Mouse (Mus musculus) forebrain, embryonic 13.5 days (tissue): ENCODE data around the gene 2210011C24Rik. TPM values are rescaled to one million over a fixed set of nuclear protein-coding genes. Genes with fewer than 3 reads are reported as not detected.
"Not testable (repeated sequence)": the region's sequence is repeated elsewhere in the genome, so short reads cannot be mapped to it uniquely, and the experiment has no call there.

Experiments
- ATAC-seq: fragments of 200-750 bp; cut with Nextera tagmentation; 2 replicates; pipeline ENCODE4 v1.8.0; 2017
- H3K27ac ChIP-seq: fragments of 300-500 bp; sonication (generic); 2 replicates; pipeline ENCODE4 v1.5.1; 2015; ENCODE audit warnings: inconsistent platforms, mild to moderate bottlenecking, moderate library complexity
- H3K27me3 ChIP-seq: fragments of 300-500 bp; sonication (generic); 2 replicates; pipeline ENCODE4 v1.6.1; 2015; ENCODE audit warnings: mild to moderate bottlenecking, inconsistent platforms
- H3K36me3 ChIP-seq: fragments of 300-500 bp; sonication (generic); 2 replicates; pipeline ENCODE4 v1.6.1; 2015; ENCODE audit warnings: mild to moderate bottlenecking, inconsistent platforms; ENCODE audit not compliant: poor library complexity, severe bottlenecking
- H3K4me1 ChIP-seq: fragments of 300-500 bp; sonication (generic); 2 replicates; pipeline ENCODE4 v1.6.1; 2015; ENCODE audit warnings: inconsistent platforms
- H3K4me2 ChIP-seq: fragments of 300-500 bp; sonication (generic); 2 replicates; pipeline ENCODE4 v1.6.1; 2015; ENCODE audit warnings: inconsistent platforms, mild to moderate bottlenecking, moderate library complexity
- H3K4me3 ChIP-seq: fragments of 300-500 bp; sonication (generic); 2 replicates; pipeline ENCODE4 v1.5.1; 2015; ENCODE audit warnings: mild to moderate bottlenecking, inconsistent platforms
- H3K9ac ChIP-seq: fragments of 300-500 bp; sonication (generic); 2 replicates; pipeline ENCODE4 v1.6.1; 2015; ENCODE audit warnings: mild to moderate bottlenecking, inconsistent platforms
- H3K9me3 ChIP-seq: fragments of 300-500 bp; sonication (generic); replicated peaks from 2 replicates; pipeline ENCODE4 v1.6.1; 2016; ENCODE audit warnings: inconsistent platforms
- WGBS: fragments of 180-500 bp; shearing (Covaris S2); methylation state at CpG from one replicate; pipeline ENCODE4 v1.1.7; 2015; 5-methylcytosine and 5-hydroxymethylcytosine counted together
- polyA plus RNA-seq: library from polyadenylated mRNA; unstranded; fragments of >200 nt; fragmentation: Nextera tagmentation; extraction: Ambion mirVana; gene quantifications from 2 replicates; pipeline ENCODE4 v1.2.1, GENCODE M21; 2015

Gene 2210011C24Rik
- polyA plus RNA-seq, 1 experiment from 2014 or later: not detected

- Histone ChIP-seq H3K4me3 (no peak overlapping the region), H3K4me1 (no peaks in the 10 kb centered on the region), H3K9me3 (no peaks in the 10 kb centered on the region), H3K27ac (no peak overlapping the region), H3K9ac (no peak overlapping the region), H3K4me2 (no peak overlapping the region), H3K36me3 (peaks cover 90% of the 10 kb centered on the region), H3K27me3 (no peaks in the 10 kb centered on the region)
- WGBS: 92% methylated on average over 7 of the region's 7 CpGs
- no peak for ATAC-seq
These were observed 22.7 kb downstream of the 2210011C24Rik start for GRCm38 (mm10) chr8:83989243-83989642.

GRCm38 (mm10) chr8:83983222-83983621, 28.7 kb downstream of the 2210011C24Rik start:
- H3K4me1 ChIP-seq, H3K27ac ChIP-seq, H3K4me2 ChIP-seq, H3K9me3 ChIP-seq, ATAC-seq, H3K27me3 ChIP-seq, H3K4me3 ChIP-seq, H3K9ac ChIP-seq: not testable (repeated sequence)
- peaks cover 80% of the 10 kb centered on the region for H3K36me3 ChIP-seq
- WGBS: 93% methylated on average over 2 of the region's 2 CpGs

GRCm38 (mm10) chr8:83982449-83982848, 29.5 kb downstream of the 2210011C24Rik start:
- H3K27ac ChIP-seq: no peak overlapping the region
- H3K36me3 ChIP-seq: peaks cover 72% of the 10 kb centered on the region
- H3K4me1 ChIP-seq: peaks cover 12% of the 10 kb centered on the region
- WGBS: 87% methylated on average over 4 of the region's 4 CpGs
- no peaks in the 10 kb centered on the region for H3K27me3 ChIP-seq
- H3K4me3 ChIP-seq: no peak overlapping the region
- no peak for ATAC-seq
- H3K9me3 ChIP-seq: no peaks in the 10 kb centered on the region; the same call in 1 of the 2 replicates
- H3K9ac ChIP-seq: no peak overlapping the region
- no peak overlapping the region for H3K4me2 ChIP-seq

- peaks cover 21% of the 10 kb centered on the region for H3K4me1 ChIP-seq
- H3K9ac ChIP-seq: no peak overlapping the region
- peaks cover 63% of the 10 kb centered on the region for H3K36me3 ChIP-seq
- no peak overlapping the region for H3K4me2 ChIP-seq
- no peaks in the 10 kb centered on the region; the same call in 1 of the 2 replicates for H3K9me3 ChIP-seq
- no peak overlapping the region for H3K4me3 ChIP-seq
- no peaks in the 10 kb centered on the region for H3K27me3 ChIP-seq
- WGBS: 95% methylated on average over 7 of the region's 7 CpGs
- no peak for ATAC-seq
- no peak overlapping the region for H3K27ac ChIP-seq
These were observed 30.4 kb downstream of the 2210011C24Rik start for GRCm38 (mm10) chr8:83981533-83981932.

- H3K27me3 ChIP-seq: no peaks in the 10 kb centered on the region
- H3K36me3 ChIP-seq: peaks cover 56% of the 10 kb centered on the region
- H3K9me3 ChIP-seq: no peaks in the 10 kb centered on the region; the same call in 1 of the 2 replicates
- no peak for ATAC-seq
- H3K4me2 ChIP-seq: no peak overlapping the region
- no peak overlapping the region for H3K9ac ChIP-seq
- H3K27ac ChIP-seq: no peak overlapping the region
- H3K4me3 ChIP-seq: no peak overlapping the region
- H3K4me1 ChIP-seq: peaks cover 24% of the 10 kb centered on the region
- 90% methylated on average over 8 of the region's 8 CpGs for WGBS
These were observed 31.1 kb downstream of the 2210011C24Rik start for GRCm38 (mm10) chr8:83980845-83981244.

GRCm38 (mm10) chr8:83980250-83980649, 31.7 kb downstream of the 2210011C24Rik start:
- H3K4me3 ChIP-seq: no peak overlapping the region
- ATAC-seq: no peak
- H3K9ac ChIP-seq: no peak overlapping the region
- H3K4me1 ChIP-seq: peaks cover 25% of the 10 kb centered on the region
- no peak overlapping the region for H3K27ac ChIP-seq
- 86% methylated on average over 1 of the region's 1 CpGs for WGBS
- H3K4me2 ChIP-seq: no peak overlapping the region
- H3K27me3 ChIP-seq: no peaks in the 10 kb centered on the region
- no peaks in the 10 kb centered on the region; the same call in 1 of the 2 replicates for H3K9me3 ChIP-seq
- peaks cover 52% of the 10 kb centered on the region for H3K36me3 ChIP-seq

- 0 out of 2 replicates have a peak overlapping the region, but pooled peaks have one; percentile 8 for H3K9ac ChIP-seq
- peaks cover 37% of the 10 kb centered on the region for H3K36me3 ChIP-seq
- no peak for ATAC-seq
- peaks cover 44% of the 10 kb centered on the region for H3K4me1 ChIP-seq
- H3K4me2 ChIP-seq: no peak overlapping the region
- no peak overlapping the region for H3K4me3 ChIP-seq
- WGBS: 76% methylated on average over 9 of the region's 9 CpGs
- no peaks in the 10 kb centered on the region; the same call in 1 of the 2 replicates for H3K9me3 ChIP-seq
- no peaks in the 10 kb centered on the region for H3K27me3 ChIP-seq
- H3K27ac ChIP-seq: no peak overlapping the region
These were observed 33.8 kb downstream of the 2210011C24Rik start for GRCm38 (mm10) chr8:83978200-83978599.

- H3K4me1 ChIP-seq: peaks cover 44% of the 10 kb centered on the region
- no peaks in the 10 kb centered on the region; the same call in 1 of the 2 replicates for H3K9me3 ChIP-seq
- peaks cover 32% of the 10 kb centered on the region for H3K36me3 ChIP-seq
- no peak for ATAC-seq
- H3K4me3 ChIP-seq: no peak overlapping the region
- H3K9ac ChIP-seq: 0 out of 2 replicates have a peak overlapping the region, but pooled peaks have one; percentile 14
- H3K27ac ChIP-seq: no peak overlapping the region
- no peaks in the 10 kb centered on the region for H3K27me3 ChIP-seq
- no peak overlapping the region for H3K4me2 ChIP-seq
- 66% methylated on average over 6 of the region's 6 CpGs for whole genome bisulfite sequencing
These were observed 34.3 kb downstream of the 2210011C24Rik start for GRCm38 (mm10) chr8:83977646-83978045.

GRCm38 (mm10) chr8:83976779-83977350, 35.1 kb downstream of the 2210011C24Rik start:
- no peak for ATAC-seq
- Histone ChIP-seq H3K4me2 (no peak overlapping the region), H3K9me3 (no peaks in the 10 kb centered on the region; the same call in 1 of the 2 replicates), H3K27ac (no peak overlapping the region), H3K4me3 (no peak overlapping the region), H3K36me3 (peaks cover 24% of the 10 kb centered on the region), H3K4me1 (peaks cover 46% of the 10 kb centered on the region), H3K9ac (no peak overlapping the region), H3K27me3 (no peaks in the 10 kb centered on the region)
- WGBS: 87% methylated on average over 5 of the region's 5 CpGs

GRCm38 (mm10) chr8:83976101-83976630, 35.8 kb downstream of the 2210011C24Rik start:
- Histone ChIP-seq H3K27me3 (no peaks in the 10 kb centered on the region), H3K4me2 (no peak overlapping the region), H3K36me3 (peaks cover 17% of the 10 kb centered on the region), H3K4me1 (peaks cover 50% of the 10 kb centered on the region), H3K27ac (no peak overlapping the region), H3K4me3 (no peak overlapping the region), H3K9ac (no peak overlapping the region), H3K9me3 (no peaks in the 10 kb centered on the region)
- 90% methylated on average over 4 of the region's 4 CpGs for WGBS
- no peak for ATAC-seq

GRCm38 (mm10) chr8:83974521-83974920, 37.5 kb downstream of the 2210011C24Rik start:
- H3K36me3 ChIP-seq: peaks cover 7% of the 10 kb centered on the region
- H3K4me3 ChIP-seq: peak overlapping the region; percentile 90; the same call in 1 of the 2 replicates
- peak overlapping the region; percentile 98 for H3K4me2 ChIP-seq
- no peaks in the 10 kb centered on the region for H3K9me3 ChIP-seq
- no peak for ATAC-seq
- H3K27ac ChIP-seq: no peak overlapping the region
- H3K27me3 ChIP-seq: no peaks in the 10 kb centered on the region
- H3K4me1 ChIP-seq: peaks cover 50% of the 10 kb centered on the region
- 71% methylated on average over 4 of the region's 4 CpGs for WGBS
- H3K9ac ChIP-seq: no peak overlapping the region

- peaks cover 47% of the 10 kb centered on the region for H3K4me1 ChIP-seq
- peak overlapping the region; percentile 90 for H3K4me3 ChIP-seq
- H3K4me2 ChIP-seq: peak overlapping the region; percentile 98
- 5% methylated on average over 29 of the region's 37 CpGs for WGBS
- ATAC-seq: no peak
- peak overlapping the region; percentile 91 for H3K9ac ChIP-seq
- no peaks in the 10 kb centered on the region for H3K9me3 ChIP-seq
- H3K27ac ChIP-seq: peak overlapping the region; percentile 61
- H3K36me3 ChIP-seq: peaks cover 18% of the 10 kb centered on the region
- H3K27me3 ChIP-seq: no peaks in the 10 kb centered on the region
These were observed 38.6 kb downstream of the 2210011C24Rik start for GRCm38 (mm10) chr8:83973161-83974031.
